Mouse (Mus musculus) CD4-positive, CD25-positive, alpha-beta regulatory T cell, adult 9 weeks (primary cell): ENCODE data around the gene Rorb. TPM values are rescaled to one million over a fixed set of nuclear protein-coding genes. Genes with fewer than 3 reads are reported as not detected.

Source experiments
- polyA plus RNA-seq: library from polyadenylated mRNA; unstranded; fragments of 100-300 nt; shearing (Covaris generic); gene quantifications from one replicate; pipeline ENCODE4 v1.2.1, GENCODE M21; 2017

Gene Rorb
- polyA plus RNA-seq: 0.33 TPM

DNA sequence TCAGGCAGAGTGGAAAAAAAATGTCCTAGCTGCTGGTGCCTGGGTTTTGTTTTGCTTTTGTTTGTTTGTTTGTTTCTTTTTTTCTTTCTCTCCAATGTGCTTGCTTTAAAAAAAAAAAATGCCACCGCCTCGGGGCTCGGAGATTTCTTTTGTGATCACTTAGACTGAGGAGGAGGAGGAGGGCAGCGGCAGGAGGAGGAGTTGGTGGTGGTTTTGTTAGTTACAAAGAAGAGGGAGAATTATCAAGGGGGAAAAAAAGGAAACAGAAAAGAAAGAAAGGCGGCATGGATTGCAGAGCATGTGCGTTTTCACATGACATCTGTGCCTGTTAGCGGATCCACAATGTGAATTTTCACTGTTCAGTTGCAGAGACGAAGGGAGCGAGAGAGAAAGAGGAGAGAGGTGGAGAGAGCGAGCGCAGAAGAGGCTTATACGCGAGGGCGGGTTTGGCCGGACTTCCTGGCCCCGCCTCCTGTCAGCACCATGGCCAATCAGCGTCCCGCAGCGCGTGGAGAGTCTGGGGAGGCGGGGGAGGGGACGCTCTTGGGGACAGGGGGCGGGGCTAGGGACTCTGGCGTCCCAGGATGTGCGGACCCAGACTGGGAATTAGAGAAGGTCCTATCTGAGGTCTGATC is at the start of gene Rorb:
Gene Rorb (minus strand): TSS at position 404 of the 635 bp plus-strand sequence.

